Mouse (Mus musculus) gastrocnemius, postnatal 14 days (tissue): ENCODE measurements around the gene Tbc1d24. TPM values are rescaled to one million over a fixed set of nuclear protein-coding genes. Genes with fewer than 3 reads are reported as not detected.
"Not testable (repeated sequence)": the region's sequence is repeated elsewhere in the genome, so short reads cannot be mapped to it uniquely, and the experiment has no call there.

ENCODE experiments used
- DNase-seq: peaks from one replicate; pipeline ENCODE4 v3.0.0; 2021; ENCODE audit warnings: mixed read lengths
- intact Hi-C: fragments of 180-260 bp; cut with DNase I; formaldehyde crosslinking; loops from one replicate; pipeline ENCODE4 v1.15.1; 2025; ENCODE audit warnings: low total_unique reads
- total RNA-seq, 2 experiments: library from RNA; stranded (reverse); gene quantifications; 2 replicates each; pipeline ENCODE4 v1.2.3; 2021

Gene Tbc1d24
- total RNA-seq, 2 experiments from 2014 or later, result 3.4 to 3.5 TPM

GRCm38 (mm10) chr17:24157121-24157520 is 48.2 kb downstream of the Tbc1d24 start:
- no peak for DNase-seq
- intact Hi-C loops, result loop anchor here (5.0 kb wide), 1 partner anchor 230 kb away; no protein-coding TSS in a partner anchor

GRCm38 (mm10) chr17:24156394-24156793 is 49.0 kb downstream of the Tbc1d24 start:
- intact Hi-C loops, result loop anchor here (5.0 kb wide), 1 partner anchor 231 kb away; no protein-coding TSS in a partner anchor
- no peak for DNase-seq

- DNase-seq, result no peak
- intact Hi-C loops, result loop anchor here (5.0 kb wide), 1 partner anchor 232 kb away; no protein-coding TSS in a partner anchor
Observed at GRCm38 (mm10) chr17:24155742-24156141, 49.6 kb downstream of the Tbc1d24 start.

- DNase-seq, result no peak
Observed at GRCm38 (mm10) chr17:24154463-24154862, 50.9 kb downstream of the Tbc1d24 start.

GRCm38 (mm10) chr17:24151890-24152563 is 53.3 kb downstream of the Tbc1d24 start:
- intact Hi-C loops, result no loop called here
- peak; percentile 77 for DNase-seq

More at GRCm38 (mm10) chr17:24154463-24154862, 50.9 kb downstream of the Tbc1d24 start:
- intact Hi-C loops, result no loop called here

- no peak for DNase-seq
- intact Hi-C loops, result no loop called here
Observed at GRCm38 (mm10) chr17:24151382-24151781, 54.0 kb downstream of the Tbc1d24 start.

GRCm38 (mm10) chr17:24150824-24151223 is 54.5 kb downstream of the Tbc1d24 start, which contains the start of gene Pdpk1:
Gene Pdpk1 (minus strand): TSS chr17:24150924.
- intact Hi-C loops, result no loop called here
- DNase-seq, result no peak

GRCm38 (mm10) chr17:24149421-24149820 is 55.9 kb downstream of the Tbc1d24 start:
- DNase-seq, result no peak
- intact Hi-C loops, result no loop called here

GRCm38 (mm10) chr17:24142897-24143296 is 62.5 kb downstream of the Tbc1d24 start:
- intact Hi-C loops, result no loop called here
- DNase-seq, result no peak

GRCm38 (mm10) chr17:24141425-24141920 is 63.9 kb downstream of the Tbc1d24 start:
- DNase-seq, result peak; percentile 98
- intact Hi-C loops, result no loop called here

GRCm38 (mm10) chr17:24140845-24141424 is 64.4 kb downstream of the Tbc1d24 start:
- intact Hi-C loops, result no loop called here
- peak; percentile 24 for DNase-seq

GRCm38 (mm10) chr17:24139968-24140367 is 65.4 kb downstream of the Tbc1d24 start:
- DNase-seq, result no peak
- intact Hi-C loops, result no loop called here

GRCm38 (mm10) chr17:24139256-24139655 is 66.1 kb downstream of the Tbc1d24 start:
- no peak for DNase-seq
- intact Hi-C loops, result no loop called here

- intact Hi-C loops, result no loop called here
- DNase-seq, result no peak
Observed at GRCm38 (mm10) chr17:24137226-24137880, 68.0 kb downstream of the Tbc1d24 start.

GRCm38 (mm10) chr17:24134062-24134461 is 71.3 kb downstream of the Tbc1d24 start:
- peak; percentile 29 for DNase-seq
- intact Hi-C loops, result no loop called here

- DNase-seq, intact Hi-C loops: not testable (repeated sequence)
Observed at GRCm38 (mm10) chr17:24132919-24133318, 72.4 kb downstream of the Tbc1d24 start.

GRCm38 (mm10) chr17:24131570-24131969 is 73.8 kb downstream of the Tbc1d24 start:
- DNase-seq, result no peak
- intact Hi-C loops, result no loop called here

- DNase-seq, intact Hi-C loops: not testable (repeated sequence)
Observed at GRCm38 (mm10) chr17:24129246-24129645, 76.1 kb downstream of the Tbc1d24 start.

- DNase-seq, result no peak
- intact Hi-C loops, result no loop called here
Observed at GRCm38 (mm10) chr17:24127592-24127991, 77.8 kb downstream of the Tbc1d24 start.

- intact Hi-C loops, result no loop called here
- DNase-seq, result no peak
Observed at GRCm38 (mm10) chr17:24126801-24127200, 78.6 kb downstream of the Tbc1d24 start.
